Mouse (Mus musculus) lung, postnatal 25 days (tissue): Measurements from ENCODE around the gene Zfp52.

Experiments
- DNase-seq: peaks from one replicate; pipeline ENCODE4 v3.0.0; 2022; ENCODE audit warnings: low spot score

Zfp52 gene

GRCm38 (mm10) chr17:21566220-21566619 is 30.9 kb downstream of the Zfp52 start:
- DNase-seq, result peak; percentile 78

- peak; percentile 92 for DNase-seq
Measured at GRCm38 (mm10) chr17:21566728-21567349, 31.5 kb downstream of the Zfp52 start, which contains the start of gene Zfp948. TSS of gene Zfp948 (plus strand) at chr17:21567008.

GRCm38 (mm10) chr17:21567696-21568095 is 32.4 kb downstream of the Zfp52 start:
- peak; percentile 6 for DNase-seq

- no peak for DNase-seq
Measured at GRCm38 (mm10) chr17:21579080-21579479, 43.7 kb downstream of the Zfp52 start.

GRCm38 (mm10) chr17:21579493-21580175 is 44.3 kb downstream of the Zfp52 start:
- DNase-seq, result peak; percentile 70

- DNase-seq, result no peak
Measured at GRCm38 (mm10) chr17:21585521-21585920, 50.2 kb downstream of the Zfp52 start.
